Mouse (Mus musculus) v-Abl transformed pro-B cells (cell line): ENCODE data around the gene P4ha2.

Experiments used
- in situ Hi-C, 2 experiments: fragments of 400-800 bp; cut with MboI; formaldehyde crosslinking; loops; one replicate each; pipeline ENCODE4 v1.15.1; 2025; ENCODE audit not compliant: unreplicated experiment in 2 of 2

The P4ha2 gene

GRCm38 (mm10) chr11:54067996-54068519 is 31.8 kb upstream of the P4ha2 start:
- in situ Hi-C loops: no loop called here

- in situ Hi-C loops: no loop called here
Measured at GRCm38 (mm10) chr11:54068520-54069371, 31.1 kb upstream of the P4ha2 start, which contains the start of gene Pdlim4. TSS of gene Pdlim4 (minus strand) at chr11:54069014.

- in situ Hi-C loops: no loop called here
Measured at GRCm38 (mm10) chr11:54071726-54072445, 28.0 kb upstream of the P4ha2 start.

DNA sequence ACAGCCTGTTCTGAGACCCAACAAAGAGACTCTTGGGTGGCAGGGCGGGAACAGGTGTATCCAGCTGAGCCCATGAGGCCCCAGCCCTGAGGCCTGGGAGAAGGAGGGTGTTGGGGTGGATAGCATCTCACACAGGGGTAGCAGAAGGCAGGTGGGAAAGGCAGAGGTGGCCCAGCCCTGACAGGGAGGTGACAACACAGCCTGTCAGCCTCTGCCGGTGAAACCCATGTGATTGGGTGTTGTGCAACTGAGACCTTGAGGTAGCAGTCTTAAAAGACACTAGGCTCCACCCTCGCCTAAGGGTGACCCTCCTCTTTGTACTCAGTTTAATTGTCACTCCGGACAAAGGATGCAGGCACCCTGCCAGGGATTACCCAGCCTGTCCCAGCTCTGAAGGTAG is 26.6 kb upstream of the P4ha2 start:
- in situ Hi-C loops: no loop called here

GRCm38 (mm10) chr11:54075353-54075752 is 24.5 kb upstream of the P4ha2 start:
- in situ Hi-C loops: loop anchor here (25.0 kb wide), 1 partner anchor 338 kb away; no protein-coding TSS in a partner anchor

- in situ Hi-C loops: loop anchor here (25.0 kb wide), 1 partner anchor 339 kb away; no protein-coding TSS in a partner anchor
Measured at GRCm38 (mm10) chr11:54076101-54076500, 23.8 kb upstream of the P4ha2 start.

GRCm38 (mm10) chr11:54080435-54080834 is 19.5 kb upstream of the P4ha2 start:
- in situ Hi-C loops: loop anchor here (25.0 kb wide), 1 partner anchor 343 kb away; no protein-coding TSS in a partner anchor

DNA sequence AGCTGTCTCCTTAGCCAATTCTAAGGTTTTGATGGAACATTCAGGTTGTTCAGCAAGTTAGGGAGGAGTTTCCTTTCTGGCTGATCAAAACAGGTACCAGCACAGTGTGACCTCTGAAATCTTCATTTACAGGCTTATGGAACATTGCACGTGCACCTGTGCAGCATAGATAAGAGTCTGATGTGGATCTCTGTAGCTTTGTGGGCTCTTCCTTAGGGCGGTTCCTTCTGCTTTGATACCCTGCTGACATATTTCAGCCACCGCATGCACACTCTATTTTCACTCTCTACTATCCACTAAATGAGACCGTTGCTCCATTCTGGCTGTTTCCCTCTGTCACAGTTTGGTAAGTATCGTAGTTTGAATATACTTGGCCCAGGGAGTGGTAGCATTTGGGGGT is 17.2 kb upstream of the P4ha2 start:
- in situ Hi-C loops: loop anchor here (25.0 kb wide), 1 partner anchor 345 kb away; no protein-coding TSS in a partner anchor

- in situ Hi-C loops: loop anchor here (25.0 kb wide), 1 partner anchor 348 kb away; no protein-coding TSS in a partner anchor
Measured at GRCm38 (mm10) chr11:54084976-54085375, 14.9 kb upstream of the P4ha2 start.

- in situ Hi-C loops: loop anchor here (25.0 kb wide), 1 partner anchor 349 kb away; no protein-coding TSS in a partner anchor
Measured at GRCm38 (mm10) chr11:54085816-54086215, 14.1 kb upstream of the P4ha2 start.

GRCm38 (mm10) chr11:54088253-54088946 is 11.5 kb upstream of the P4ha2 start:
- in situ Hi-C loops: loop anchor here (25.0 kb wide), 1 partner anchor 351 kb away; no protein-coding TSS in a partner anchor

DNA sequence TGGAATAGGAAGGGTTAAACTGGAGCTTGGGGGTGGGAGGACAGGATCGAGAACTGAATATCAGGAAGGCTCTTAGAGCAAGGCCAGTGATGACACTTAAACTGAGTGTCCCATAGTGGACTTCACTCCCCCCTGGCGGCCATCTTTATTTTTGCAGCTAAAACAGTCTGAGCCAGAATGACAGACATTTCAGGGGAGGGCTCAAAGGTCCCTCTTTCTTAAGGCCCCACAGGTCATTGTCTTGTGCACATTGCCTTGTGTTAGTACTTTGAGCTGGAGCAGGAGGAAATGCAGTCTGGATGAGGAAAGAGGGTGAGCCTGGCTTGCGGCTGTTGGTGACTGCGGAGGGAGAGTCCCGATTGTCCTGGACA is 11.0 kb upstream of the P4ha2 start:
- in situ Hi-C loops: loop anchor here (25.0 kb wide), 1 partner anchor 352 kb away; no protein-coding TSS in a partner anchor

GRCm38 (mm10) chr11:54090091-54090879 is 9.6 kb upstream of the P4ha2 start:
- in situ Hi-C loops: loop anchor here (25.0 kb wide), 1 partner anchor 353 kb away; no protein-coding TSS in a partner anchor

DNA sequence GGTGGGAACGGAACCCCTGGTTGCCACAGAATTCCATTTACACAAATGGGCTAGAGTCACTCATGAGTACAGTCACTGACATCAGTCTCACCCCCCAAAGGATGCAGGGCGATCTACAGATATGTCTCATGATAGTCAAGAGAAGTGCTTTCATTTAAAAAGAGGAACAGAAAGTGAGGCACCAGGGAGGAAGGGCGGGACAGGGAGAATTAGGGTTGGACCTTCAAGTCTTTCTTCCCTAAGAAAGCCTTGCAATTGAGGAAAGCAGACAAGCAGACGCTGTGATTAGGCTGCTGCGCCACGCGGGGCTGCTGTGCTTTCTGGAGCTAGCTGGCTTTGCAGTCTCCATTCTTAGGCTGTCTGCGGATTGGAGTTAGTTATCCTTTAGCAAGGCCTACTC is 8.2 kb upstream of the P4ha2 start:
- in situ Hi-C loops: loop anchor here (25.0 kb wide), 1 partner anchor 354 kb away; no protein-coding TSS in a partner anchor

DNA sequence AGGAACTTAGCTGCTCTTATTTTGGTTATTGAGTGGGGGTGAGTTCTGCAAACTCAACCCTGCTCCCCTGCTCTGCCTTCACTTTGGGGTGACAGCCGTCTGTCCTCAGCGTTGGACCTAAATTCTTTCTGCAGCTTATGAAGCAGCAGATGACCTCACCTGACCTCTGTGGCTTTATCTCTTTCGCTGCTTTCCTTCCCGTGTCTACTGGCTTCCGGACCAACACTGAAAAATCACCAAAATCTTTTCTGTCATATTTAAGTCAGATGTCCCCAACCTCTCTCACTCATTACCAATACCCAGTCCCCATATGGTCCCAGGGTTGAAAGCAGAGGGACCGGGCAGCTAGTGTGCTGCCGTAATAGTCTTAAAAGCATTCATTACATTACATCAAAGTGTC is 7.7 kb upstream of the P4ha2 start:
- in situ Hi-C loops: loop anchor here (25.0 kb wide), 1 partner anchor 355 kb away; no protein-coding TSS in a partner anchor

GRCm38 (mm10) chr11:54093000-54093399 is 6.9 kb upstream of the P4ha2 start:
- in situ Hi-C loops: loop anchor here (25.0 kb wide), 1 partner anchor 356 kb away; no protein-coding TSS in a partner anchor

DNA sequence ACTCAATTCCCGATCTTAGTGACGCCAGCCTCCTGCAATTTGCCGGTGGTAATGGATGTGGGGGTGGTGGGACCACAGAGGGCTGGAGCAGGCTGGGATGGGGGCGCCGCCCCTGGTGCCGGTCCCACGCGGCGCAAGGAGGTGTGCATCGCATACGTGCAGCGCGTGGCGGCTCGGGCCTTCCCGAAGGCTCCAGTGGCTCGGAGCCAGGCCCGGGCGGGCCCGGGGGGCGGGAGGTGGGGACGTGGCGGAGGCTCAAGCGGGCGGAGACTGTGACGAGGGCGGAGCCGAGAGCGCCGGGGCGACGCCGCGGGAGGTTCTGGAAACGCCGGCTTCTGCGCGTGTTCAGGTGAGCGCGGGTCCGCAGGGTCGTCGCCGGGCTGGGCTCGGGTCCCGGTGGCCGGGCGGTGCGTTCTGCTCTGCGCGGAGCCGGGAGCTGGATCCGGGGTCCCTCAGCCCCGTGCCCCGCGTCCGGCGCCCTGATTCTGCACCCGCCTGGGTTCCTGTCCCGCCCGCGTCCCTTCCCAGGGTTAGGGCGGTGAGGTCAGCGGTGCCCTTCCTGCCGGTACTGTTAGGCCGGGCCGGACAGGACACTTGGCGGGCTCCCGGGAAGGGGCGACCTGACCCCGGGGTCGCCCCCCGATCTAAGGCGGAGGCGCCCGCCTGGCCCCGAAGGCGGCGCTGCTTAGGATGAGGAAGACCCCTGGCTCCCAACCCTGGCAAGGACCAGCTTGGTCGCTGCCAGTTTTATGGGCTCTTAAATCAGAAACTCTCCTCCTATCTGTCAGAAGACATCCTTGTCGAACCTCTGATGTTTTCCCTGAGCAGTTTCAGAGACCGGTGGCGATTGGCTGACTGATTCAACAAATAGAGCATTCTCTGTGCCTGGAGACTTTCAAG is 1.0 kb downstream of the P4ha2 start:
- in situ Hi-C loops: loop anchor here in 1 of 2 experiments (25.0 kb wide), 1 partner anchor 786 kb away; no protein-coding TSS in a partner anchor

- in situ Hi-C loops: loop anchor here in 1 of 2 experiments (25.0 kb wide), 1 partner anchor 786 kb away; no protein-coding TSS in a partner anchor
Measured at GRCm38 (mm10) chr11:54101701-54102100, 1.8 kb downstream of the P4ha2 start.
